Mouse (Mus musculus) limb, embryonic 14.5 days (tissue): Measurements from ENCODE around the gene Lman2. TPM values are rescaled to one million over a fixed set of nuclear protein-coding genes. Genes with fewer than 3 reads are reported as not detected.

Source experiments
- ATAC-seq: fragments of 200-750 bp; cut with Nextera tagmentation; 2 replicates; pipeline ENCODE4 v1.8.0; 2017; ENCODE audit warnings: low read depth, moderate number of reproducible peaks, moderate TSS enrichment; ENCODE audit not compliant: low FRiP score
- DNase-seq: peaks from one replicate; pipeline ENCODE4 v3.0.0-alpha.2; 2015; ENCODE audit warnings: low spot score
- H3K27ac ChIP-seq: fragments of 300-500 bp; sonication (generic); replicated peaks from 2 replicates; pipeline ENCODE4 v1.5.1; 2014; ENCODE audit warnings: low read depth, mild to moderate bottlenecking, low read length, moderate library complexity, mixed read lengths
- H3K27me3 ChIP-seq: fragments of 300-500 bp; sonication (generic); 2 replicates; pipeline ENCODE4 v1.6.1; 2014; ENCODE audit warnings: low read length, mixed read lengths; ENCODE audit not compliant: control insufficient read depth, insufficient read depth
- H3K36me3 ChIP-seq: fragments of 300-500 bp; sonication (generic); 2 replicates; pipeline ENCODE4 v1.6.1; 2014; ENCODE audit warnings: mild to moderate bottlenecking, low read length, moderate library complexity, mixed read lengths; ENCODE audit not compliant: control insufficient read depth, insufficient read depth
- H3K4me1 ChIP-seq: fragments of 300-500 bp; sonication (generic); 2 replicates; pipeline ENCODE4 v1.6.1; 2014; ENCODE audit warnings: antibody characterized with exemption, low read length, mixed read lengths; ENCODE audit not compliant: control insufficient read depth, insufficient read depth
- H3K4me2 ChIP-seq: fragments of 300-500 bp; sonication (generic); replicated peaks from 2 replicates; pipeline ENCODE4 v1.6.1; 2014; ENCODE audit warnings: low read depth, mild to moderate bottlenecking, low read length, moderate library complexity; ENCODE audit not compliant: severe bottlenecking
- H3K4me3 ChIP-seq: fragments of 300-500 bp; sonication (generic); replicated peaks from 2 replicates; pipeline ENCODE4 v1.5.1; 2014; ENCODE audit warnings: low read length
- H3K9ac ChIP-seq: fragments of 300-500 bp; sonication (generic); 2 replicates; pipeline ENCODE4 v1.6.1; 2014; ENCODE audit warnings: mild to moderate bottlenecking, low read depth, low read length, moderate library complexity; ENCODE audit not compliant: severe bottlenecking
- H3K9me3 ChIP-seq: fragments of 300-500 bp; sonication (generic); 2 replicates; pipeline ENCODE4 v1.6.1; 2016; ENCODE audit warnings: low read length; ENCODE audit not compliant: control insufficient read depth
- POLR2A ChIP-seq: fragments of 200-500 bp; IDR thresholded peaks from 2 replicates; pipeline ENCODE4 v1.8.0; 2012; ENCODE audit warnings: inconsistent platforms, mild to moderate bottlenecking, moderate library complexity, borderline replicate concordance; ENCODE audit not compliant: insufficient read depth, insufficient read length; ENCODE audit errors: extremely low read depth
- WGBS: fragments of 180-500 bp; shearing (Covaris S2); extraction: QIAGEN DNeasy Blood & Tissue Kit; methylation state at CpG from one replicate; pipeline ENCODE4 v1.1.7; 2014; 5-methylcytosine and 5-hydroxymethylcytosine counted together
- polyA plus RNA-seq, 2 experiments: library from polyadenylated mRNA; depleted of rRNA in 1 of 2; stranded (reverse) in 1 of 2; unstranded in 1 of 2; fragments of >200 nt; fragmentation: Nextera tagmentation in 1 of 2; extraction: Ambion mirVana in 1 of 2; gene quantifications; 2 replicates each; pipeline versions ENCODE4 v1.2.1 to v1.2.3; 2012 to 2014

The Lman2 gene
- polyA plus RNA-seq, 2 experiments = 84.4 to 101 TPM

DNA sequence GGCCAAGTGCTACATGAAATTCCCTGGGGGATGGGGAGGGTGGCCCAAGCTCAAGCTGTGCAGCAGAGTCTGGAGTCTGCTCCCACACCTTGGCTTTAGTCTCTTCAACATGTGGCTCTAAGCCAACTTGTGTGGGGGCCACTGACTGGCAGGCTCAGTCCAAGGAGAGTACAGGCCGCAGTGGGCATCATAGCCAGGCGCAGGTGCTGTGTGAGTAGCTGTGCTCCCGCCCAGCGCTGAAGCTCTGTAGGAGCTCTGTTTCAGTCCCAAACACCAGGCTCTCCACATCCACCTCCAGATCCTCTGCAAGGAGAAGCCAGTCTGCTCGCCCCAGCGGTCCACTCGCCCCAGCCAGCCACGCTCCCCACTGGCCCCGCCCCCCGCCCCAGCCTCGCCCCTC is 37.0 kb downstream of the Lman2 start:
- Histone ChIP-seq H3K9me3 (no peaks in the 10 kb centered on the region), H3K4me1 (peaks cover 37% of the 10 kb centered on the region), H3K4me3 (no peak overlapping the region), H3K4me2 (no peak overlapping the region), H3K9ac (no peak overlapping the region), H3K27ac (no peak overlapping the region), H3K27me3 (no peaks in the 10 kb centered on the region), H3K36me3 (peaks cover 33% of the 10 kb centered on the region)
- DNase-seq (no peak), ATAC-seq (no peak)
- no peak for TF ChIP-seq POLR2A
- WGBS = 80% methylated on average over 9 of the region's 11 CpGs

DNA sequence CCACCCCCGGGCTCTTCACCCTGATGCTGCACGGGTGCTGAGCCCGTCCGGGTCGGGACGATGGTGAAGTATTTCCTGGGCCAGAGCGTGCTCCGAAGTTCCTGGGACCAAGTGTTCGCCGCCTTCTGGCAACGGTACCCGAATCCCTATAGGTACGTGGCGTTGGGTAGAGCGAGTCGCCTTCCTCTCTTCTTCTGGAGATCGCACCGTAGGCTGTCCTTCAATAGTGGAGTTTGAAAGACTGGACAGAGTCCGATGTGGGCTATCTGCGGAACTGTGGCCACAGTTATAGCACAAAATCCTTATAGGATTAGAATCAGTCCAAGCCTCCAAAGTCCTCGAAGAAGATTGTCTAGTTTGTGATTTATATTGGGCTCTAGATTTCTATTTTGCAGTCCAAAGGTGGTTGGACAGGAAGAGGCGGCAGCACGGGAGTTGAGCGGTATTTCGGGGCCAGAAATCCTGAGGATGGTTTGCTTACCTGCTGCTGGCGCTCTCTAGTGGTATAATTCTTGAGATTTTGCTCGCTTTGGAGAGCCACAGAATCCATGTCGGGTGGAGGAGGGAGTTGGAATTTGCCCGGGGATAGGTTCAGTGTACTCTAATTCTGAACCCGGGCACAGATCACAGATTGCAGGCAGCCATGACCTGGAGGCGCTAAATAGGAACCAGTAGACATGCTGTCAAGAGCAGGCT is 40.3 kb downstream of the Lman2 start:
- Histone ChIP-seq H3K9ac (peak overlapping the region; percentile 95), H3K36me3 (peaks cover 64% of the 10 kb centered on the region), H3K4me2 (peak overlapping the region; percentile 88), H3K4me3 (peak overlapping the region; percentile 95), H3K9me3 (no peaks in the 10 kb centered on the region), H3K27ac (peak overlapping the region; percentile 80), H3K4me1 (peaks cover 19% of the 10 kb centered on the region), H3K27me3 (no peaks in the 10 kb centered on the region)
- TF ChIP-seq POLR2A = no peak
- under 1% methylated on average over 31 of the region's 31 CpGs for whole genome bisulfite sequencing
- DNase-seq = peak; percentile 75
- 0 out of 2 replicates have a peak, but pooled peaks have one; percentile 16 for ATAC-seq

DNA sequence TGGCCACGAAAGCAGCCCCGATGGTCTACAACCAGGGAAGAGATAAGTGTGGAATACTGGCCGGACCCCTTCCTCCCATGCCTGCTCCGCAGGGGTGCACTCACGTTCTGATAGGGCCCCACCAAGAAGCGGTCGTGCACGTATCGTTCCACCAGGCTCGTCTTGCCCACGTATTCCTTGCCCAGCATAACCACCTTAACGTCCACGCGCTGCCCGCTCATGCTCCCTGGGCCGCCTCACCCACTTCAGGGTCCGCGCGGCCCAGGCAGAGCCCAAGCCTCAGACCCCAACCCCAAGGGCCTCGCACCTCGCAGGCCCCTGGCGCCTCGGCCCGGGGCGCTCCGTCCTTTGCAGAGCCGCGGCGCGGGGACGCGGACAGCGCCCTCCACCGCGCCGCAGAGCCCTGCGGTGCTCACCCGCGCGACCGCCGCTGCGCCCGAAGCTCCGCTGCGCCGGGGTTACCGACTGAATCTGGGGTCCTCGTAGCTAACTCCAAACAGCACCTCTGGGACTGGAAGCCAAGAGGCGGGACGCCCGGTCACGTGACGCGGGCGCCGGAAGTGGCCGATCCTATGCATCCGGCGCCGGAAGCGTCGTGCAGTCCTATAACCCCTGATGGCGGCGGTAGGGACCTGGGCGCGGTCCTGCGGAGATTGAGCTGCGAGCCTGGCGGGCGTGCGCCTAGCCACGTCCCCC is 41.0 kb downstream of the Lman2 start, which contains the start of gene Rab24:
Gene Rab24 (minus strand): TSS at position 513 of the 696 bp plus-strand sequence.
- peak within 1 kb of the TSS; percentile 88 for H3K4me2 ChIP-seq
- under 1% methylated on average over 58 of the region's 73 CpGs for WGBS
- DNase-seq = peak; percentile 96
- H3K9ac ChIP-seq = peak within 1 kb of the TSS; percentile 95
- peak; percentile 90 for ATAC-seq
- H3K4me1 ChIP-seq = peaks cover 18% of the 10 kb centered on the region
- peaks cover 70% of the 10 kb centered on the region for H3K36me3 ChIP-seq
- H3K27me3 ChIP-seq = no peaks in the 10 kb centered on the region
- no peaks in the 10 kb centered on the region for H3K9me3 ChIP-seq
- peak within 1 kb of the TSS; percentile 80 for H3K27ac ChIP-seq
- H3K4me3 ChIP-seq = peak within 1 kb of the TSS; percentile 95
- peak; percentile 85; the same call in 1 of the 2 replicates for TF ChIP-seq POLR2A

DNA sequence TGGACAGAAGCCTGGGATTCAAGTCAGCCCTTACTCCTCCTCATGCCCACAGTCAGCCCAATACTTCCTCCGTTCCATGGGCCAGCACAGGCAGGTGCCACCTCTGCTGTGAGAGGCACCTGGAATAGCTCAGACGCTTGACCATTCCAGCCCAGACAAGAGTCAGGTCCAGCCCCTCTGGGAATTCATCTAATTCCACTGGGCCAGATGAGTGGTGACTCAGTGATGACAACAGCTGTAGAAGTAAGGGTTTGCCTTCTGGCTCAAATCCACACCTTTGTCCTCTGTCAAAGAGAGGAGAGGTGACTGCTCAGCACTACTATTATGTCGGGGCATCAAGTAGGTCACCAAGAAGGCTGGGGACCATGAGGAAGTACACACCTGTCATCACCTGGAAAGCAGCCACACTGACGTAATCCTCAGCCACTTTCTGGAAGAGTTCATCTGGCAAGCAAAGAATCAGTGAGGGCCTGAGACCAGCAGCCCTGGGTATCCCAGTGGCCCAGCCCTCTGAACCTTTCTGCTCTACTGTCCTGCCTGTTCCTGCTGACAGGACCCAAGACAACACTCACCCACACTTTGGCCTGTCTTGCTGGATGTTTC is 42.6 kb downstream of the Lman2 start, which contains the start of gene Prelid1:
Gene Prelid1 (plus strand): TSS at position 570 of the 603 bp plus-strand sequence.
- no peak for TF ChIP-seq POLR2A
- Histone ChIP-seq H3K4me1 (peaks cover 18% of the 10 kb centered on the region), H3K4me2 (peak within 1 kb of the TSS; percentile 88), H3K27ac (peak within 1 kb of the TSS; percentile 80), H3K27me3 (no peaks in the 10 kb centered on the region), H3K4me3 (peak within 1 kb of the TSS; percentile 95), H3K9ac (peak within 1 kb of the TSS; percentile 95), H3K9me3 (no peaks in the 10 kb centered on the region), H3K36me3 (peaks cover 71% of the 10 kb centered on the region)
- DNase-seq = no peak
- ATAC-seq = no peak
- 89% methylated on average over 4 of the region's 4 CpGs for WGBS

DNA sequence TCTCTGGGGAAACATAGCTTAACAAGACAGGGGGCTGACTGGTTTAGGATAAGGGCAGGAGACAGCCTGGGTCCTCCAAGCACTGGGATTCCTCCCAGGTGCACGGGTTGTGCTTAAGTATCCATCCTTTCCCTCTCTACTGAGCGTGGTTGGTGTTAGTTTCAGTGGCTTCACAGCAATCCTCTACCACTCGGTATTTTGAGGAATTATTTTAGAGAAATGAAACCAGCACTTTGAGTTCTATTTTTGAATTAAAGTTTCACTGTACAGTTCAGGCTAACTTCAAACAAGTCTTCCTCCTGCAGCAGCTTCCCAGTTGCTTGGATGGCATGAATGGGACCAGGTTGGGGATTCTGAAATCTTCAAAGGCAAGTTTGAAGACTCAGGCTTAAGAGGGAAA is 44.2 kb downstream of the Lman2 start:
- H3K27ac ChIP-seq = no peak overlapping the region
- no peak overlapping the region for H3K9ac ChIP-seq
- H3K4me1 ChIP-seq = peaks cover 15% of the 10 kb centered on the region
- WGBS = 82% methylated on average over 3 of the region's 3 CpGs
- ATAC-seq (no peak), DNase-seq (no peak)
- no peak overlapping the region for H3K4me3 ChIP-seq
- no peak for TF ChIP-seq POLR2A
- no peaks in the 10 kb centered on the region for H3K27me3 ChIP-seq
- no peaks in the 10 kb centered on the region for H3K9me3 ChIP-seq
- peaks cover 74% of the 10 kb centered on the region for H3K36me3 ChIP-seq
- H3K4me2 ChIP-seq = no peak overlapping the region
